ENCODE assay signal across 13 mouse cellular contexts in genomic region chr11:90276150-90276549, GRCm38 (mm10). TPM values are rescaled to one million over a fixed set of nuclear protein-coding genes. Genes with fewer than 3 reads are reported as not detected.
A peak's percentile ranks its signal among the peaks of the same experiment; 100 is the strongest.
DNase-seq lines count a peak whose midpoint lies in the region; ATAC-seq lines count a peak whose summit lies in the region.
"Had no signal": no experiment of that assay in that cellular context is flagged by ENCODE, and none has a peak within 500 bp of the region (broad histone marks: within the 10 kb centered on the region; RNA-seq: fewer than 3 reads in every experiment).

No protein-coding gene starts in this region.

- H3K4me2 ChIP-seq in kidney, embryonic 15.5 days, result no peak overlapping the region
- H3K4me2 ChIP-seq: hindbrain, embryonic 12.5 days; limb, embryonic 12.5 days had no signal

- H3K4me1 ChIP-seq in kidney, embryonic 15.5 days, result peaks cover 13% of the 10 kb centered on the region
- peaks cover 2% of the 10 kb centered on the region; the same call in 1 of the 2 replicates for H3K4me1 ChIP-seq in brown adipose tissue, adult 24 weeks (ENCODE audit: control insufficient read depth, insufficient read depth, insufficient read length, low read length)
- H3K4me1 ChIP-seq: hindbrain, embryonic 12.5 days; limb, embryonic 12.5 days had no signal

- no peak overlapping the region for H3K9ac ChIP-seq in kidney, embryonic 15.5 days
- H3K9ac ChIP-seq: hindbrain, embryonic 12.5 days; limb, embryonic 12.5 days; liver, embryonic 14.5 days had no signal

- peaks cover 28% of the 10 kb centered on the region for H3K36me3 ChIP-seq in kidney, embryonic 15.5 days

- WGBS in kidney, embryonic 15.5 days, result 46% methylated on average over 8 of the region's 8 CpGs

- no peak overlapping the region for H3K4me3 ChIP-seq in kidney, embryonic 15.5 days (replicated peaks)
- H3K4me3 ChIP-seq in brown adipose tissue, adult 24 weeks (ENCODE audit: insufficient read depth, low read depth, low read length), result no peak overlapping the region
- H3K4me3 ChIP-seq: hindbrain, embryonic 12.5 days; limb, embryonic 12.5 days; megakaryocyte, embryonic 14.5 days had no signal

- H3K27ac ChIP-seq in kidney, embryonic 15.5 days, result no peak overlapping the region
- H3K27ac ChIP-seq in brown adipose tissue, adult 24 weeks (replicated peaks; ENCODE audit: low read depth, low read length), result peak overlapping the region; percentile 59
- H3K27ac ChIP-seq: hindbrain, embryonic 12.5 days; limb, embryonic 12.5 days; liver, embryonic 14.5 days had no signal

- no peak for ATAC-seq in cerebellum, adult (ENCODE audit: insufficient number of reproducible peaks, low FRiP score, low TSS enrichment)
- 0 out of 2 replicates have a peak, but pooled peaks have one; percentile 25 for ATAC-seq in kidney, embryonic 15.5 days (replicated peaks; ENCODE audit: low FRiP score)
- ATAC-seq: forebrain, embryonic 16.5 days had no signal

- H3K27me3 ChIP-seq in kidney, embryonic 15.5 days, result no peaks in the 10 kb centered on the region
- H3K27me3 ChIP-seq: hindbrain, embryonic 12.5 days; limb, embryonic 12.5 days; megakaryocyte, embryonic 14.5 days had no signal

- DNase-seq in cerebellum, postnatal 25 days, result peak; percentile 8 to 9
- DNase-seq in kidney, postnatal 10 days, result no peak
- DNase-seq in adrenal gland, adult 8-10 months, result peak; percentile 19
- DNase-seq in urinary bladder, postnatal 14 days (ENCODE audit: low spot score), result no peak
- DNase-seq: thymus, postnatal 4 days had no signal

- H3K9me3 ChIP-seq in kidney, embryonic 15.5 days (replicated peaks), result no peaks in the 10 kb centered on the region
- H3K9me3 ChIP-seq: hindbrain, embryonic 12.5 days; limb, embryonic 12.5 days; megakaryocyte, embryonic 14.5 days had no signal

RNA-seq across cellular contexts. Expression of gene Mmd, which starts 26.9 kb away (rescaled TPM):
- polyA plus RNA-seq in kidney, embryonic 15.5 days (2015; fragmentation: Nextera tagmentation; extraction: Ambion mirVana), result 36.6 and 38.0 TPM in 2 replicates
- total RNA-seq in adrenal gland, adult 8-10 months (2022), result 100 to 1,000 TPM in 1 of 4 experiments, 10 to 100 TPM in 3; 47.3 to 193 (median 87.0) TPM
- polyA plus RNA-seq in brown adipose tissue, adult 24 weeks (2012; ENCODE audit: insufficient read depth, insufficient read length, missing spikeins), result 265 and 375 TPM in 2 replicates

Comparison
In these comparisons a context has a peak if more than half of its experiments do, and no peak if none do; other contexts are left out.
1. DNase-seq: peak in cerebellum, postnatal 25 days (2 of 2) and adrenal gland, adult 8-10 months (single experiment); none in kidney, postnatal 10 days (single experiment) and urinary bladder, postnatal 14 days (single experiment).